Mouse (Mus musculus): ENCODE measurements around the gene Best1. TPM values are rescaled to one million over a fixed set of nuclear protein-coding genes. Genes with fewer than 3 reads are reported as not detected.

Gene Best1
- total and polyA plus RNA-seq, 2 experiments from 2014 or later = 2.9 to 4.1 TPM

DNA sequence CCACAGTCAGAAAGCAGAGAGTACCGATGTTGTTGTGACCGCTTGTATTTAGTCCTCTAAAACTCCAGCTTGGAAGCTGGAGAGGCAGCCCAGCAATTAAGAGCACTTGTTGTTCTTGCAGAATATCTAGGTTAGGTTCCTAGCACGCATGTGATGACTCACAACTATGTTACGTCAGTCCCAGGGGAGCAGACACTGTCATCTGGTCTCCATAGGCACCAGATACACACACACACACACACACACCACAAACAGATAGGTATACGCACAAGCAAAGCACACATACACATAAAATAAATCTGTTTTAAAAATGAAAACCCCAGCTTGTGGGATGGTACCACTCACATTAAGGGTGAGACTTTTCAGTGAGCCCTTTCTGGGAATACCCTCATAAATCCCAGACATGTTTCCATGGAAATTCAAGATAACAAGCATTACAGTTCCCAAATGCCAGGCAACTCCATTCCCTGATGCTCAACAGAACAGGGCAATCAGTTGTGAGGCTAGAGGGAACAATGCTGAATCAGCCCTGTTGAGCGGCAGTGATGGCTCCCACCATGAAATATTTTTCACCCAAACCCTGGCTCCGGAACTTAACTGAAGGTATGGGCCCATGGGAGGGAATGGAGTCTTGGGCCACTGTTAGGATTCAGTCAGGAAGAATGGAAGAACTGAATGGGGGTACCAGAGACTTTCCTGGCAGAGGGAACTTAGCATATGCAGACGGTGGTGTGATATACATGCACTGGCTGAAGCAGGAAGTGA, 55.5 kb downstream of the Best1 start:
- Histone ChIP-seq H3K4me3 (ENCODE audit: low read depth, low read length) (no peak overlapping the region), H3K9ac (replicated peaks; ENCODE audit: low read length, poor library complexity, severe bottlenecking) (no peak overlapping the region), H3K36me3 (ENCODE audit: insufficient read depth, low read length) (no peaks in the 10 kb centered on the region), H3K4me1 (ENCODE audit: insufficient read depth, low read length) (no peaks in the 10 kb centered on the region), H3K4me2 (ENCODE audit: low read depth, low read length, poor library complexity, severe bottlenecking) (no peak overlapping the region), H3K27ac (ENCODE audit: low read depth, low read length) (no peak overlapping the region), H3K9me3 (ENCODE audit: low read length) (no peaks in the 10 kb centered on the region), H3K27me3 (ENCODE audit: insufficient read depth, low read length) (no peaks in the 10 kb centered on the region)
- no peak for TF ChIP-seq CTCF (IDR thresholded peaks at IDR 0.05)
- 89% methylated on average over 8 of the region's 8 CpGs for WGBS
- no peak for DNase-seq (ENCODE audit: low spot score)
- no peak for ATAC-seq (ENCODE audit: low FRiP score)

DNA sequence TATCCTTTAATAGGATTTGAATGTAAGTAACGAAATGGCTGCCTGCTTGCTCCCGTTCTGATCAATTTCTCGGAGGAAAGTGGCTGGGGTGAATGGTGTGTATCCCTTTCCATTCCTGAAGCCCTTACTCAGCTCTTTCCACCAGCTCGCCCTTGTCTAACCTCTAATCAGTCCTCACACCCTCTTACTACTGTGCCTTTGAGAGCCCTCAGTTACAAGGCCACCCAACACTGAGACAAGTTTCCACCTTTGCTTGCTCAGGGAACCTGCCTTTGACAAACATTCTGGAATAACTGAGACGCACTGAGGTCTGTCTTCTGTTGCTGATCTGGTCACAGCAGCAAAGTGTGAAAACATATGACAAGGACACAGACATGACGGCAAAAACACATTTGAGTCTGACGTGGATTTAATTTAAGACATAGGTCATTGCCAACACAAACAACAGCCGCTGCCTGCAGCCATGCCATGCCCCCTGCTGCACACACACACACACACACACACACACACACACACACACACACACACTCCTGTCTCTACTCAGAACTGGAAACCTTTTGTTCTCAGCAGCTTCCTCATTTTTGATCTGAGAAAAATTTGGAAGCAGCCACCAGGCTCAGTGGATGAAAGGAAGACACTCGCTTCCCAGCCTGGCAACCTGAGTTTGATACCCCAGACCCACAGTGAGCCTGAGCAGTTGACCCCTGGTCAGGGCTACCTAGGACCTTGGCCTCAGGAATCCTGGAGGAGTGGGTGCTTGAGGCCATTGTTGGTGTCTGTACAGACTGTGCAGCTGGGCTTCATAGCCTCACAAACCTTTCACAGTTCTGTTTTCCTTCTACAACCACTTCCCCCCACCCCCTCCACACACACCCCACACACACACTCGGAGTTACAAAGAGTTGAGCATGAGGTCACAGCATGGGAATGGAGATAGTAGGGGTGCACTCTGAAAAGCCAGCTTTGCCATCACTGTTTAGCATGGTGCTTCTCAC, 58.6 kb downstream of the Best1 start:
- Histone ChIP-seq H3K9me3 (ENCODE audit: low read length) (no peaks in the 10 kb centered on the region), H3K36me3 (ENCODE audit: insufficient read depth, low read length) (no peaks in the 10 kb centered on the region), H3K27ac (ENCODE audit: low read depth, low read length) (no peak overlapping the region), H3K4me2 (ENCODE audit: low read depth, low read length, poor library complexity, severe bottlenecking) (no peak overlapping the region), H3K27me3 (ENCODE audit: insufficient read depth, low read length) (no peaks in the 10 kb centered on the region), H3K4me1 (ENCODE audit: insufficient read depth, low read length) (no peaks in the 10 kb centered on the region), H3K4me3 (ENCODE audit: low read depth, low read length) (no peak overlapping the region), H3K9ac (replicated peaks; ENCODE audit: low read length, poor library complexity, severe bottlenecking) (no peak overlapping the region)
- 73% methylated on average over 10 of the region's 10 CpGs for WGBS
- no peak for TF ChIP-seq CTCF (IDR thresholded peaks at IDR 0.05)
- DNase-seq (ENCODE audit: low spot score) (no peak), ATAC-seq (ENCODE audit: low FRiP score) (no peak)

DNA sequence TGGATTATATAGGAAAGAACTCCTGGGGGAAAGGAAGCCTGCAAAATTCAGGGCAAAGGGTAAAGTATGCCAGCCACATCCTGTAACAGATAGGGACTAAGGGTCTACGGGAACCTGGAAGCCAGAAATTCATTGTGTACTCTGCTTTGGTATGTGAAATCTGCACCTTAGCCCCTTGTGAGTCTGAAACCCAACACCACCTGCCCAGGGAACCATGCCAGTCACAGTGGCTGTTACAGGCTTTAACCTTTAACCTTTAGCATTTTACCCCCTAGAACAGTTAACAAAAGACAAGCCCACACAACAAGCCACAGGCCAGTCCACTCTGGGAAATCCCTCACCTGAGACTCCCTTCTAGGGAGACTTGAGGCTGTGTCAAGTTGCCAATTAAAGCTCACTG, 59.6 kb downstream of the Best1 start:
- H3K4me2 ChIP-seq (ENCODE audit: low read depth, low read length, poor library complexity, severe bottlenecking) = no peak overlapping the region
- no peaks in the 10 kb centered on the region for H3K36me3 ChIP-seq (ENCODE audit: insufficient read depth, low read length)
- no peak overlapping the region for H3K27ac ChIP-seq (ENCODE audit: low read depth, low read length)
- ATAC-seq (ENCODE audit: low FRiP score) (no peak), DNase-seq (ENCODE audit: low spot score) (no peak)
- no peaks in the 10 kb centered on the region for H3K4me1 ChIP-seq (ENCODE audit: insufficient read depth, low read length)
- H3K9ac ChIP-seq (replicated peaks; ENCODE audit: low read length, poor library complexity, severe bottlenecking) = no peak overlapping the region
- no peaks in the 10 kb centered on the region for H3K27me3 ChIP-seq (ENCODE audit: insufficient read depth, low read length)
- no peak for TF ChIP-seq CTCF (IDR thresholded peaks at IDR 0.05)
- H3K9me3 ChIP-seq (ENCODE audit: low read length) = no peaks in the 10 kb centered on the region
- 65% methylated on average over 1 of the region's 1 CpGs for WGBS
- no peak overlapping the region for H3K4me3 ChIP-seq (ENCODE audit: low read depth, low read length)

DNA sequence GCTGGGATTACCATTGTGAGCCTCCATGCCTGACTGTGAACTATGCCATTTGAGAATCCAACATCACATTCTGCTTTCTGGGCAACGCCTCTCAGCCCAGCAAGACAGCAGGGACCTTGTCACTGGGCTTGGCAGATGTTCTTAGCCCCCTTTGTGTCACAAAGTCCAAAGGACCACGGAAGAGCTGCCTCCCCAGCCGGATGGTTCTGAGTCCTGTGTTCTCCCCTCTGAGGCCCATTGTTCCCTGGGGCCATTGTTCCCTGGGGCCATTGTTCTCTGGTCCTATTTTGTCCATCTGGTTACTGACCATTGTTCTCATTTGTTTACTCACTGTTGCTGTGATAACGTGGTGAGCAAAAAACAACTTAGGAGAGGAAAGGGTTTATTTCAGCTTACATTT, 60.5 kb downstream of the Best1 start:
- 2% methylated on average over 4 of the region's 4 CpGs for WGBS
- no peak for ATAC-seq (ENCODE audit: low FRiP score)
- H3K27ac ChIP-seq (ENCODE audit: low read depth, low read length) = no peak overlapping the region

DNA sequence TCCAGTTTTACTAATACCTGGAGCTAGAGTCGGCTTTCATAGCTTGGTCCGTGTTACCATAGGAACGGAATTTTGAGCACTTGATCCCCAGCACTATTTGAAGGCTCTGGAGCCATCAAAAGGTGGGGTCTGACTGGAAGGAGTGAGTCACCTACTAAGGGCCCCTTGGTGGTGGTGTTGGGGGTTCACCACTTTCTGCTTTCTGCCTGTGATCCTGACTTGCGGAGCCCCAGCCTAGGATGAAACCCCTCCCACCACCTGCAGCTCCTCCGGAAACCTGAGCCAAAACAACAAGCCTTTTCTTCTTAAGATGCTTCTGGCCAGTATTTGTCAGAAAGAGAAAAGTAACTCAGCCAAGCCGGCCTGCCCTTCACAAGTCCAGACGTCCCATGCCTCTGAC, 61.6 kb downstream of the Best1 start:
- H3K4me3 ChIP-seq (ENCODE audit: low read depth, low read length) = no peak overlapping the region
- H3K4me1 ChIP-seq (ENCODE audit: insufficient read depth, low read length) = no peaks in the 10 kb centered on the region
- DNase-seq (ENCODE audit: low spot score) (no peak), ATAC-seq (ENCODE audit: low FRiP score) (no peak)
- no peak overlapping the region for H3K9ac ChIP-seq (replicated peaks; ENCODE audit: low read length, poor library complexity, severe bottlenecking)
- no peaks in the 10 kb centered on the region for H3K36me3 ChIP-seq (ENCODE audit: insufficient read depth, low read length)
- H3K27me3 ChIP-seq (ENCODE audit: insufficient read depth, low read length) = no peaks in the 10 kb centered on the region
- no peak overlapping the region for H3K4me2 ChIP-seq (ENCODE audit: low read depth, low read length, poor library complexity, severe bottlenecking)
- H3K9me3 ChIP-seq (ENCODE audit: low read length) = no peaks in the 10 kb centered on the region
- 55% methylated on average over 7 of the region's 7 CpGs for WGBS
- no peak overlapping the region for H3K27ac ChIP-seq (ENCODE audit: low read depth, low read length)
- TF ChIP-seq CTCF (IDR thresholded peaks at IDR 0.05) = no peak

More for the DNA sequence above, 60.5 kb downstream of the Best1 start:
- Histone ChIP-seq H3K4me1 (ENCODE audit: insufficient read depth, low read length) (no peaks in the 10 kb centered on the region), H3K9me3 (ENCODE audit: low read length) (no peaks in the 10 kb centered on the region), H3K36me3 (ENCODE audit: insufficient read depth, low read length) (no peaks in the 10 kb centered on the region), H3K9ac (replicated peaks; ENCODE audit: low read length, poor library complexity, severe bottlenecking) (no peak overlapping the region), H3K4me2 (ENCODE audit: low read depth, low read length, poor library complexity, severe bottlenecking) (no peak overlapping the region), H3K27me3 (ENCODE audit: insufficient read depth, low read length) (no peaks in the 10 kb centered on the region), H3K4me3 (ENCODE audit: low read depth, low read length) (no peak overlapping the region)
- no peak for TF ChIP-seq CTCF (IDR thresholded peaks at IDR 0.05)
- no peak for DNase-seq (ENCODE audit: low spot score)
